Mouse (Mus musculus) megakaryocyte progenitor cell, adult 5-6 weeks (primary cell): Measurements from ENCODE around the gene Gata5. TPM values are rescaled to one million over a fixed set of nuclear protein-coding genes. Genes with fewer than 3 reads are reported as not detected.

Experiments used
- ATAC-seq: replicated peaks from 2 replicates; pipeline ENCODE4 v1.8.0; 2016; ENCODE audit warnings: mild to moderate bottlenecking, moderate TSS enrichment, inconsistent platforms; ENCODE audit not compliant: poor library complexity
- total RNA-seq, 2 experiments: library from RNA; stranded (forward) in 1 of 2; stranded (reverse) in 1 of 2; fragments of 157-497, 149-512 nt in 1 of 2; fragments of 200-1000 nt in 1 of 2; gene quantifications; 2 replicates each; pipeline versions ENCODE4 v1.2.3 to v1.2.4; 2015 to 2017

Gene Gata5
- total RNA-seq (2015), result not detected in 2 replicates
- not detected in 2 replicates for total RNA-seq (2017)

DNA sequence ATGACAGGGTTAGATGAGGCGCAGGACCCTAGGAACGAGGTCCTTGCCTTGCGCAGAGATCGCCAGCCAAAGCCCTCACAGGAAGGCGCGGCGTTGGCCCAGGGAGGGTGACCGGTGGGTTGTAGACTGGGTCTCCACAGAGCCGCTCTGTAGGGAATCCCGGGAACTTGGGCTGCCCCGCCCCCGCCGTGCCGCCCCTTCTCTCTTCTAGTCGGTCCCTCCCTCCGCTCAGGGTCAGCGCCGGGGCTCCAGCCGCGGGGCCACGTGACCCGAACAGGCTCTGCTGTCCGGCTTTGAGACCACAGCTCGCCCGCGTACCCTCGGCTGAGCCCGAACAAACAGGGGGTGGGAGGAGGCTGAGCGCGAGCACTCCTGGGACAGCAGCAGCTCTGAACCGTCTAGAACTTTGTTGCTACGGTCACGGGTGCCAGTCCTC is at the start of gene Gata5:
Gene Gata5, minus strand, starts transcription at position 149 of the 436 bp plus-strand sequence.
- ATAC-seq, result no peak

DNA sequence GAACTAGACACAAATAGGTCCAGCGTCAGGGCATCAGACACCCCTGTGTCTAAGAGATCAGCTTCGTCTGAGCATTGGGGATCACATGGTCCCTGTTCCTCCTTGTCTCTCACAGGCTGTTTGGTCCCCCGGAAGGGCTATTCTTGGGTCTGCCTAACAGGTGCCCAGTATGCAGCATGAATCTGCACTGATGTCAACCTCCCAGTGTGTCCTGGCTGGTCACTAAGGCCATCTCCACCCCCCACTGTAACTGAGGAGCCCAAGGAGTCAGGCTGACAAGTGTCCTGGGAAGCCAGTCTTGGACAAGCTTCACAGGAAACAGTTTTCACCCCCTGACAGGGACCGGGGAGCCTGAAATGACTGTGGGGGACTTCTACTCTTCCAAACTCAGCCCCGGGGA is 42.2 kb upstream of the Gata5 start:
- ATAC-seq, result no peak

DNA sequence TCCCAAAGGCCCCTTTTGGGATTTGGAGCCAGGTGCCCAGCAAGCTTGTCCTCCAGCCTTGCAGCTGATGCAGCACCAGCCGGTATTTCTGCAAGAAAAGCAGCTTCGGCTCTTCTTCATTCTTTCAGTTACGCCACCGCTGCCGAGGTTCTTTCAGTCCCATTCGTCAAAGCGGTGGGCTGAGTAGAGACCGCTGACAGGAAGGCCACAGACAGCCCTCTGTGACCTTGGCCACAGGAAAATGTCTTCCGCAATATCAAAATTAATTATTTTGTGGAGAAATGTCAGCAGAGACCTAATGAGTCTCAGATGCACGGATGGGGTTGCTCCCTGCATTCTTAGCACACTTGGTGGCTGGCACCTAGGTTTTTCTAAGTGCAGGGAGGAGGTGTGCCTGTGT is 38.8 kb upstream of the Gata5 start:
- no peak for ATAC-seq

DNA sequence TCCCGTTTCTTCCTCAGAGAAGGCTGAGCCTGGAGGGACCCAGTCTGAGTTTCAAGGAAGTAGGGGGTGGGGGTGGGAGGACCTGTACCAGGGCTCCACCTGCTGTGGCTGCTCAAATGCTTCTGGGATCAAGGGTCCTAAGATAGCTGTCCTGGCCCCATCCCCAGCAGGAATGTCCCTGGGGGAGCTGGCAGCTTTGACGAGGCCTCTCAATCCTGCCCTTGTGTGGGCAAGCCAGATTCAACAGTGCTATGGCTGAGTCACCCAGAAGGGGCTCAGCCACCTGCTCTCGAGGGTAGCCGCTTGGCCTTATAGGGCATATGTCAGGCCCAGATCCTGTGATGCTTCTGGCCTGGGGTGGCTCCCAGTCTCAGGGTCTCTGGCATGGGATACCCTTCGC is 33.9 kb upstream of the Gata5 start:
- no peak for ATAC-seq

DNA sequence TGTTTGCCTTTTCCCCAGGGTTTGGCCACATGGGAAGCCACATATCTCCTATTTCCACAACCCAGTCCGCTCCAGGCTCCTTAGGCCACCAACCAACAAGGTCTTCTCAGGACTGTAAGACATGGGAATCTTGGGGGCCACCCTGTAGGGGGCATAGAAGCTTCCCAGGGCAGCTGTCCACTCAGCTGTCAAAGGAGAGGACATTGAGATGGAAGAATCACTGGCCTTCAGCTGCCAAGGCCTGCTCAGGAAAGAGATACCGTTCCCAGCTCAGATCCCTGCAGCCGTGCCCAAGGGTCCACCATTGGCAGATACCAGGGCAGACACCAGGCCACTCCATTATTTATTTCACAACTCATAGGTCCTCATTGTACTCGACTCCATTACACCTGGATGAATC is 32.9 kb upstream of the Gata5 start:
- no peak for ATAC-seq

DNA sequence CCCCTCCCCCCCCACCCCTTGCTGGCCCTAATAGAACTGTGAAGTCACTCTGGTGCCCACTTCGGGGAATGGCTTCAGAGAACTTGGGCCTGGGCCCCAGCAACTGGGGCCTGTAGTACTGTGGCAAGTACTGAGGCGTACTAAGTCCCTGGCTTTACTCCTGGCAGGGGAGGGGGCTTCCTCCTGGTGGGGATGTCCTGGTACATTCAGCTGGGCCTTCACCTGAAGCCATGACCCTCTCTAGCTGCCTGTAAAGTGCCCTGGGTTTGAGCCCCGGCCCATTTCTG is 28.9 kb upstream of the Gata5 start:
- ATAC-seq, result no peak

DNA sequence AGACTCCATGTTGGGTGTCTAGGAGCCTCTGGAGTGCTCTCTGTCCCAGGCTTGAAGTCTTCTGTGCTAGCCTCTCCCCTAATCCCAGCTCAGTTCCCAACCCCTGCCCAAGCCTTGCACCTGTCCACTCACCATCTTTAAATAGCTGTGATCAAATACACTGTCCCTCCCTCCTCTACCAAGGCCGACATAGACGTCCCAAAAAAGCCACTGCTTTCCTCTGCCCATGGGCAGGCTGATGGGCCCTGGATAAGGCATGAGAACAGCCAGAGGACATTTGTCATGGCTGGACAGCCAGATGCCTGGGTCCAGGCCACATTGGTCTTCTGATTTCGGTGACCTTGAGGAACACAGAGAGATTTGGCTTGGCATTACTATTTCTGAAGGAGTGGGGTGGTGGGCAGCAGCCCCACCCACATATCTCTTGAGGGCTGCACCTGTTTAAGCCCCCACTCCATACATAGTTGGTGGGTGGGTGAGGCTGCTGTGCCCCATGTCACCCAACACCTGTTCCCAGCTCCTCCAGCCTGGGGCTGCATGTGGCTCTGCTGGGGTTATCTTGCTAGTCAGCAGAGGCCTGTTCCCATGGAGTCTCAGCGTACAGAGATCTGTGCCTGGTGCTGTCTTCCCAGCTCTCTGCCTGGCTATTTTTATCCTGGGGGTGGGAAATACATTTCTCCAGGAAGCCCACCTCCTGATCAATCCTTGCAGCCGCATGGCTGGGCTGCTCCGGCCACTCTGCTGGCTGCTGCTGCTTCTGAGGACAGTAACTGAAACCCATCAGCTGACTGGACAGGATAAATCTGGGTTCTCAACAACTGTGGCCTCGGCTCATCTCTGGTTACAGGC is 28.3 kb upstream of the Gata5 start:
- ATAC-seq, result no peak

DNA sequence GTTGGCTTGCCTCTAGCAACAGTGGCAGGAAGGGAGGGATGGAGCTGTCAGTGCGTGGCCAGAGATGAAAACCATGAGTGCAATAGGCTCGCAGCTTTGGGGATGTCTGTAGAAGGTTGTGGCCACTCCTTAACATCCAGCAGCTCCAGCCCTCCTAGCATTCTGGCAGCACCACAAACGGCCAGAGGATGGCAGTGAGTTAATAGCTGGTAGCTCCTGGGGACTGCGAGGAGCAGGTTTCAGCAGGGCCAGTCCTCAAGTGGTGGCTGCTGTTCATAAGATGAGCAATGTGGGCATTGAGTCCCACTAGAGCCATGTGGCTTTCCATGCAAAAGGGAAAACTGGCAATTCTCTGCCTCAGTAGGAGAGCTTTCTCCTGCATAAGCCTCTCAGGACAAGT is 24.6 kb upstream of the Gata5 start:
- ATAC-seq, result no peak; the same call in 1 of the 2 replicates

DNA sequence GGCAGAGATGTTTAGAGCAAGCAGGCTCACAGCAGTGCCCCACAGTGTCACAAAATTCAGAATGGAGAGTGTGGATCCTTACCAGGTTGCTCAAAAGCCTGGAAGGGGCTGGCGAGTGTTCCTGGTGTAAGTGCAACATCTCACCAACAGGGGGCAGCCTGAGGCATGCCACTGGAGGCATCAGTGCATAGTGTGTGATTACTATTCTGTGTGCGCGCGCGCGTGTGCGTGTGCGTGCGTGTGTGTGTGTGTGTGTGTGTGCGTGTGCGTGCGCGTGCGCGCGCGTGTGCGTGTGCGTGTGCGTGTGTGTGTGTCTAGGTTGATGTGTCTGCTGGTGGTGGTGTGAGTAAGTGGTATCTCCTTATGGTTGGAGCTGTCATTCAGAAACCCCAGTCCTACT is 18.8 kb upstream of the Gata5 start:
- peak; percentile 91 for ATAC-seq

DNA sequence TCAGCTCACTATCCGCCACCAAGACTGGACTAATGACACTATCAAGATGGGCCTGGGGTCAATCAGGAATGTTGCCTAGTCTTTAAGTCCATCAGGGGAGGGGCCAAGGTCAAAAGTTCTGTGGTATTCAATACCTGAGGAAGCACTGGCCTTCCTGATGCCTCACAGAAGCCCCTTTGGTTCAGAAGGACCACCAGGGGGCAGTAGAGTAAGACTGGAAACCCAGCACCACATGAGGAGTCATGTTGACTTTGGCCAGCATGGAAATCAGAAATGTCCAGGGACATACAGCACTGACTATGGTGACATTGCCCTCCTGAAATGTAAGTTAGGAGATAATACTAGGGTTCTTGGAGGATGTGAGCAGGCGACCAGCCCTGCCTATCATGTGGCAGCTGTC is 16.2 kb upstream of the Gata5 start:
- peak; percentile 51 for ATAC-seq

DNA sequence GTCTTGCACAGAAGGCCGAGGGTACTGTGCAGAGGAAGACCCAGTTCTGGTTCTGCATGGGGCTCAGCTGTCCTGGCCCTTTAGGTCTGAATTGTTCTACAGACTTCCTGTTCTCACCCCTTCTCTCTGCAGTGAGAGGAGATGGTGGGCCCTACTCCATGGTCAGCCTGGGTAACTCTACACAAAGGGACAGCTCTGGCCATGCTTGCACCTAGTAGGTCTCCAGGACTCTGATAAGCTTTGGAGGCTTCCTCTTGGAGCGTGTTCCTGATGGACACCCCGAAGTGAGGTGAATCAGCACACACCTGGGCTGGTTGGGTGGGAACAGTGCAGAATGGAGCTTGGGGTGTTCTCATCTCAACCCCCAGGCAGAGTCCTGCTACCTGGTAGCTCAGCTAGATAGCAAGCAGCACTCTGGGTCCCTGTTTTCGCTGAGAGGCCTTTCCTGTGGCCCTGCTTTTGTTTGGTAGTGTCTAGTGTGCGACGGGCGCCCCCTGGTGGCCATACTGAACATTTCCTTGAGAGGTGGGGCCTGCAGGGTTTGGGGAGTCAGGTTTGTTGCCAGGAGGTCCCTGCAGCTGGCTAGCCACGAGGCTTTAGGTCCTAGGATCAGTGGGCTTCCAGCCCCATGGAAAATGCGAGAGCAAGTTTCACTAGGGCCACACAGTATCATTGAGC is 12.5 kb upstream of the Gata5 start:
- peak; percentile 92 for ATAC-seq

DNA sequence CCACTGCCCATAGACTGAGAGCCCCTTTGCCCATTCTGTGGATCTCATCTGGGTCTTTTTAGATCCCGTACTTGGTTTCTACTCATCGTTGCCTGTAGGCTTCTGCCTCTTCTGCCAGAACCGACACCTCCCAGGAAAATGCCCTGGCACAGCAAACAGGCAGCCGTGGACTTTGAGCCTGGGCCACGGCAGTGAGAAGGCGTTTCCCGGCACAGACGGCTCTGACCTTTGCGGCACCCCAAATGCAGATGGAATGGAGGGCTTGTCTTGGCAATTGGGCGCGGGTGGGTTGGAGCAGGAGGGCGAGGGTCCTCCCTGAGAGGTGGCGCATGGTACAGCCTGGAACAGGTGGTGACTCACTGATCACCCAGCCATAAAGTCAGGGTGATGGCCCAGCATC is 8.6 kb upstream of the Gata5 start:
- no peak for ATAC-seq

DNA sequence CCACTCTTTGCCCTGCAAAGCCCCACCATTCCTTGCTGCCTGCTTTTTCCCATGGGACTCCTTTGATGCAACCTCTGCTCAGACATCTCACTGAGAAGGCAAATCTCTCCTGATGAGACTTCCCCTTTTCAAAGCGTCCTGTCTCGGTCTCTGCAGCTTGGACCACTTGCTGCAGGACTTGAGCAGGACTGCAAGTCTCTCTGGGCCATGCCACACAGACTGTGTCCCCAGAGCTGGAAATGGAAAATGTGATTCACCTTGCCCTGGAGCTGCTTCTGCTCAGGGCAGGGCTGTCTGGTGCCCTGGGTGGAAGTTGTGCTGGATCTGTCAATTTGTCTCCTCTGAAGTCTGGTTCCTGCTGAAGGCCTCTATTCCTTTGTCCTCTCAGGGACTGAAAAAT is 7.7 kb upstream of the Gata5 start:
- ATAC-seq, result 0 out of 2 replicates have a peak, but pooled peaks have one; percentile 8

DNA sequence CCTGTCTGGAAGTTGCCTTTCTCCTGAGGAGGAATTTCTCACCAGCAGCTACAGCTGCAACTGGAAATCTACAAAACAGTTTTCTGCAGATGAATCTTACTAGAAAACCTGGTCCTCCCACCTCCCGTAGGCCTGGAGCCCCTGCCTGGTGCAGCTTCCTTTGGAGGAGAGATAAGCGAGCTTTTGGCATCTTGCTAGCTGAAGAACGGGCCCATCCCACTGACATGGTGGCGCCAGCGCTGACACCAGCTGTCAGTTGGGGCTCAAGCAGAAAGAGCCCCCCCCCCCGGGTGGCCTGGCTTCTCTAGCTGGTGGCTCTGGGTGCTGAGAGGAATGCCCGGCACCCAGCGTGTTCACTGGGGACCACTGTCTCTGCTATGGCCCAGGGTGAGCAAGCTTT is 6.7 kb upstream of the Gata5 start:
- ATAC-seq, result no peak

DNA sequence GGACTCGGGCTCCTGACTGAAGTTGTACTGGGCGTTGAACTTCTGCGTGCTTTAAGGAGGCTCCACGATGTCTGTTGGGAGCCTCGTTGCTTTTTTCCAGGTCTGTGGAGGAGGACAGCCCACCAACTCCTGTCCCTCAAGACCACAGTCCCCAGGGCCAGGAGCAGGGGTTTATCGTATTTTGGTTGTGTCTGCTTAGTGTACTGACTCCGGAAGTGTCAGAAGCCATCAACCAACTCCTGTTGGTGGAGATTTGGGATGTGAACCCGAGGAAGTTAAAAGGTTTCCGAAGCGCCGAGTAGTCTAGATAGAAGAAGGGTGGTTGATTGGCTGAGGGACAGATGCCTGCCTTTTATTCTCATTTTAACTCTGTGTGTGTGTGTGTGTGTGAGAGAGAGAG is 5.4 kb upstream of the Gata5 start:
- ATAC-seq, result no peak

DNA sequence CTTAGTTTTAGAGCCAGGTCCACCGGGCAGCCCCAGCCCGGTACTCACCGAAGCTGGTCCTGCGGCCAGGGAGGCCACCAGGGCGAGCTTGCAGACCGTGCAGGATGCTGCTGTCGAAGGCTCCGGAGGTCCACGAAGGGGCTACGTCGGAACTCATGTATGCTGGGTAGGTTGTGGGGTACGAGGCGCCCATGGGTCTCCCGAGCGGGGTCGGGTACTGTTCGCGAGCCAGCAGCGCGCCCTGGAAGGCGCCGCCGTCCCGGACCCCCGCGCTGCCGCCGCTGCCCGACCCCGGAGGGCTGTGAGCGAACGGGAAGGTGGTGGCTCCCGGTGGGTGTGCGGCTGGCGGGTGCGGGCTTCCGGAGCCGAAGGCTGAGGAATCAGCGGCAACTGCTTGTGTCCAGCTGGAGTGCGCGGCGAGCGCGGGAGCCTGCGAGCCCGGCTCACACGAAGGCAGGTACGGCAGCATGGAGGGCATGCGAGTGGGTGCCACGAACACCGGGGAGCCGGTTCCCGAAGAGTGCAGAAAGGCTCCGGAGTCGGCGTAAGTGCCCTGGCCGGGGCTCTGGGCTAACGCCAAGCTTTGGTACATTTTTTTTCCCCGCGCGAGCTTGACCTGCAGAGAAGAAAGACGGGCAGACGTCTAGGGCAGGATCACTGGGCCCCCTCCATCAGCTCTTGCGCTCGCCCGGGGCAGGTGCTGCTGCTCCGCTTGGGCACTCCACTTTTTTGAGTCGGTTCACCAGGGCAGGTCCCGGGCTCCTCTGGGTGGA is 535 bp downstream of the Gata5 start:
- ATAC-seq, result no peak

DNA sequence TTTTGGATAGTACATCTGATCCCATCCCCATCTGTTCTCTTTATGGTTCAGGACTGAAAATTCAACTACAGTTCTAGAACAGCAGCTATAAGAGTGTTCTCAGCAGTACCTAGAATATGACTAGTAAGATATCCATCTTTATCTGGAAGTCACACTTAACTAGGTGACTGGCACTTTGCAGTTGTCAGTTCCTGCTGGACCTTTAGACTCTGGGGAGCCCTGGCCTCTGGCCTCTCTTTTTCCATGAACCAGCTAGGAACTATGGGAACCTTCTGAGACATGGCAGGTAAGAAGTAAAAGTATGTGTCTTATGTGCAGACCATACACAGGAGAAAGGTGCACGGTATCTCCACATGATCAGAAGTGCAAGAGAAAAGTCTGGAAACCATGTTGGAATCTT is 5.0 kb downstream of the Gata5 start:
- ATAC-seq, result no peak

DNA sequence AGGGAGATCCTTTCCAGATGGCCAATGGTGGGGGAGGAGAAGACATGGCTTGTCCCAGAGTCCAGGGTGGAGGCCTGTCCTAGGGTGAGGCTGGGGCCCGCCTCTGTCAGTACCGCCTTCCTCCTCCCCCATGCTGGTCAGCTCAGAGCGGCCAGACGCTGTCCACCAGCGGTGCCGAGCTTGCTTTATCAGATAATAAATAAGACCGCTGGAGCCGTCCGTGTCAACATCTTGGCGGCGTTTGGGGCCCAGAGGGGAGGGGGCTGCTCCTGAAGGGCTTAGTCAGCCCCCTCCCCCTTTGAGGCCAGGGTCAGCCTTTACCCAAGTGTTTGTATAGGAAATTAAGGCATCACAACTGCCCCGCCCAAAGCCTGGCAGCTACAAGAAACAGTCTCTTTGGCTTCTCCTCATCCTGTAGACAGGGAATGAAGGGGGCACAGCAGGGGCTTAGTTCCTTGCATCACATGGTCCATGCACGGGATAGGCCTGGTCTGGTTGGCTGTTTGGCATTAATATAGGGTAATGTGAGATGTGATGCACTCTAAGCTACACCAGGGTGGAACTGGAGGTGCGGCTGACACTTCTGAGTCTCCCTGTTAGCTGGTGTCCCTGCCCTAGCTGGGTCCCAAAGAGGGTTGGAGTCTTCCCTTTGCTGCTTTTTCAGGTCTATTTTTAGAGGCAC is 11.7 kb downstream of the Gata5 start:
- no peak for ATAC-seq

DNA sequence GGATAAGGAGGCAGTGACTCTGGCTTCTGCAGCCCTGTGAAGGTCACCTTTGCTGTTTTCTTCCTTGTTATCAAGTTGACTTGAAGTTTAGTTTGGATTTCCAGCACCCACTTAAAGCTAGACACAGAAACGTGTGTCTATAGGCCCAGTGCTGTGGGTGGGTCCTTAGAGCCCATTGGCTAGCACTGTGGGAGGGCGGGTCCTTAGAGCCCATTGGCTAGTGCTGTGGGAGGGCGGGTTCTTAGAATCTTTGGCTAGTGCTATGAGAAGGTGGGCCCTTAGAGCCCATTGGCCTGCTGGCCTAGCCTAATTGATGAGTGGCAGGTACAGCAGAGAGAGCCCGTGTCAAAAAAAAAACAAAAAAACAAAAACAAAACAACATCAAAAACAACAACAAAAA is 14.3 kb downstream of the Gata5 start:
- peak; percentile 52; the same call in 1 of the 2 replicates for ATAC-seq

DNA sequence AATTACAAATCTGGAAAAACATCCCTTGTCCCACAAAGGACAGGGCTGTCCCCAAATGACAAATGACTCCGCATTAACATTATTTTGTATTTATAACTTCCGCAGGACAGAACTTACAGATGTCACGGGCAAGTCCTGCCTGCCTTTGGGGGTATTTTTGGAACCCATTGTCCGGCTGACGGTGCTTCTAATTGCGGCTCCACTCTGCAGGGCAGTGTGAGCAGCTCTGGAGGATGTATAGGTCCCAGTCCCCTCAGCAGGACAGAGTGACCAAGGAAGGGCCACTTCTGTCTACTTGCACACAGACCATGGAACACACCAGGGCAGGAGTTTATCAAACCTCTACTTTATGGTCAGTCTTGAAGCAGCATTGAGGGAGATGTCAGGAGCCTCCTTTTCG is 16.9 kb downstream of the Gata5 start:
- no peak for ATAC-seq

DNA sequence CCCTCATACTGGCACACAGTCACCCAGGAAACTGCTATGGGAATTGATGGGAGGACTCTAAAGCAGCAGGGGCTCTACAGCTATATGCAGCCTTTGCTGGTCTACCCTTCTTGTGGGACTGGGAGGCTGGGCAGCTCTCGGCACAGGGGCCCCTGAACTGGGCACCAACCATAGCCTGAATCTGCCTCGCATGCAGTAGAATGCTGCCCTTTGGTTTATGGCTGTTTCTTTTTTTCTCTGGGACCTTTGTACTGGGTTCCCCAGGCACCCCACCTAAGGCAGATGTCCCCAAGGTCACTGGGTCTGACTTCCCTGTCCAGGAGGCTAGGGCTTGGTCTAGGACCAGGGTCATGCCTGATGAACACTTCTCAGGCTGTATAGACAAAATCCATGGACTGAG is 20.2 kb downstream of the Gata5 start:
- no peak for ATAC-seq
